ENCODE assay signal across 21 mouse cellular contexts in genomic region chr14:26768195-26768594, GRCm38 (mm10).
DNase-seq lines count a peak whose midpoint lies in the region; ATAC-seq and TF ChIP-seq lines count a peak whose summit lies in the region.
"Had no signal": no experiment of that assay in that cellular context is flagged by ENCODE, and none has a peak within 500 bp of the region (broad histone marks: within the 10 kb centered on the region; RNA-seq: fewer than 3 reads in every experiment).

No protein-coding gene starts in this region.

- H3K36me3 ChIP-seq in MEL (ENCODE audit: control insufficient read depth in 1 of 2, insufficient read depth in 2 of 2, low read length in 2 of 2), result peaks cover 0 to 3% of the 10 kb centered on the region in 2 experiments; a peak in 2 of 4 replicates
- H3K36me3 ChIP-seq: G1E had no signal

- no peak for TF ChIP-seq POLR2A in MEL (IDR thresholded peaks at IDR 0.05; ENCODE audit: control insufficient read depth in 1 of 2, insufficient read depth in 1 of 2, low read depth in 1 of 2, low read length in 2 of 2, poor library complexity in 1 of 2)

- H3K9me3 ChIP-seq in MEL (replicated peaks; ENCODE audit: insufficient read depth, low read length), result no peaks in the 10 kb centered on the region

- no peaks in the 10 kb centered on the region for H3K79me2 ChIP-seq in MEL (ENCODE audit: control insufficient read depth, insufficient read depth, low read length, poor library complexity)

- H3K4me3 ChIP-seq in MEL (ENCODE audit: control insufficient read depth in 1 of 2, insufficient read depth in 1 of 2, low read depth in 2 of 2, low read length in 2 of 2), result no peak overlapping the region

- H3K9ac ChIP-seq in MEL (ENCODE audit: control insufficient read depth, low read depth, low read length, poor library complexity, severe bottlenecking), result no peak overlapping the region; the same call in 1 of the 2 replicates

- no peaks in the 10 kb centered on the region for H3K27me3 ChIP-seq in MEL (ENCODE audit: control insufficient read depth in 1 of 2, insufficient read depth in 2 of 2, low read length in 2 of 2)
- H3K27me3 ChIP-seq: CH12.LX had no signal

- H3K27ac ChIP-seq in MEL (ENCODE audit: control insufficient read depth, low read depth, low read length), result no peak overlapping the region

- DNase-seq in MEL (ENCODE audit: low read depth, low spot score), result peak; percentile 73
- no peak for DNase-seq in adrenal gland, postnatal 4 days (ENCODE audit: low spot score in 2 of 2)
- DNase-seq: adrenal gland, adult 2 months; adrenal gland, adult 8-10 months; adrenal gland, postnatal 10 days; adrenal gland, postnatal 14 days; adrenal gland, postnatal 25 days; adrenal gland, postnatal 36 days; B cell, adult 2 months; cerebellum, adult 11 months; cerebellum, adult 11-12 months; cerebellum, adult 18-20 months; cerebellum, adult 2 months; cerebellum, adult 8-10 months had no signal

- 0 out of 2 replicates have a peak, but pooled peaks have one; percentile 53 for ATAC-seq in monocyte, adult 5-6 weeks (replicated peaks; ENCODE audit: insufficient number of reproducible peaks, low FRiP score, low TSS enrichment, poor library complexity, severe bottlenecking)
- ATAC-seq in megakaryocyte, adult 5-6 weeks (ENCODE audit: poor library complexity, severe bottlenecking), result no peak
- ATAC-seq: activated CD4-positive, CD25-positive, alpha-beta regulatory T cell, adult 4 months; CD4-positive, CD25-positive, alpha-beta regulatory T cell, adult 4 months; Patski had no signal

- peaks cover 0 to 3% of the 10 kb centered on the region in 2 experiments; a peak in 2 of 4 replicates for H3K4me1 ChIP-seq in MEL (ENCODE audit: control insufficient read depth in 1 of 2, insufficient read depth in 2 of 2, low read length in 2 of 2)

- TF ChIP-seq EP300 in MEL (IDR thresholded peaks at IDR 0.05; ENCODE audit: low read depth in 1 of 2, low read length in 2 of 2), result no peak; a peak in 1 of 4 replicates

- no peak for TF ChIP-seq RAD21 in MEL (IDR thresholded peaks at IDR 0.05; ENCODE audit: low read depth, low read length)

- no peak for TF ChIP-seq CTCF in MEL (IDR thresholded peaks at IDR 0.05 in 2 of 3, conservative IDR thresholded peaks at IDR 0.05 in 1 of 3; ENCODE audit: control insufficient read depth in 1 of 3, insufficient read depth in 1 of 3, low read depth in 2 of 3, low read length in 3 of 3, poor library complexity in 1 of 3, severe bottlenecking in 1 of 3)

TF ChIP-seq in MEL, 35 proteins besides CTCF, POLR2A, EP300 and RAD21:
- TF ChIP-seq E2F4 (IDR thresholded peaks at IDR 0.05; ENCODE audit: borderline replicate concordance, low read depth, low read length), result no peak
- TF ChIP-seq ELF1 (IDR thresholded peaks at IDR 0.05; ENCODE audit: low read depth, low read length), result peak; percentile 63; the same call in 1 of the 2 replicates
- TF ChIP-seq MYB (IDR thresholded peaks at IDR 0.05; ENCODE audit: low read depth, low read length), result no peak
- TF ChIP-seq GATA1 (IDR thresholded peaks at IDR 0.05; ENCODE audit: low read depth, low read length), result peak; percentile 65
- TF ChIP-seq CHD2 (IDR thresholded peaks at IDR 0.05; ENCODE audit: low read length), result no peak
- no peak for TF ChIP-seq CHD1 (IDR thresholded peaks at IDR 0.05; ENCODE audit: low read depth, low read length)
- TF ChIP-seq POLR2AphosphoS2 (IDR thresholded peaks at IDR 0.05; ENCODE audit: low read length), result no peak
- peak; percentile 41 for TF ChIP-seq ETS1 (IDR thresholded peaks at IDR 0.05; ENCODE audit: low read depth, low read length)
- TF ChIP-seq MYC (IDR thresholded peaks at IDR 0.05; ENCODE audit: low read depth, low read length), result no peak
- peak; percentile 35; the same call in 1 of the 2 replicates for TF ChIP-seq MAX (IDR thresholded peaks at IDR 0.05; ENCODE audit: low read length)
- no peak for TF ChIP-seq USF1 (IDR thresholded peaks at IDR 0.05; ENCODE audit: low read depth, low read length)
- TF ChIP-seq TAL1 (IDR thresholded peaks at IDR 0.05; ENCODE audit: low read length), result peak; percentile 43
